Mouse (Mus musculus): ENCODE data around the gene Cend1. TPM values are rescaled to one million over a fixed set of nuclear protein-coding genes. Genes with fewer than 3 reads are reported as not detected.

The Cend1 gene
- polyA plus RNA-seq, 1 experiment from 2014 or later = 4.0 TPM

DNA sequence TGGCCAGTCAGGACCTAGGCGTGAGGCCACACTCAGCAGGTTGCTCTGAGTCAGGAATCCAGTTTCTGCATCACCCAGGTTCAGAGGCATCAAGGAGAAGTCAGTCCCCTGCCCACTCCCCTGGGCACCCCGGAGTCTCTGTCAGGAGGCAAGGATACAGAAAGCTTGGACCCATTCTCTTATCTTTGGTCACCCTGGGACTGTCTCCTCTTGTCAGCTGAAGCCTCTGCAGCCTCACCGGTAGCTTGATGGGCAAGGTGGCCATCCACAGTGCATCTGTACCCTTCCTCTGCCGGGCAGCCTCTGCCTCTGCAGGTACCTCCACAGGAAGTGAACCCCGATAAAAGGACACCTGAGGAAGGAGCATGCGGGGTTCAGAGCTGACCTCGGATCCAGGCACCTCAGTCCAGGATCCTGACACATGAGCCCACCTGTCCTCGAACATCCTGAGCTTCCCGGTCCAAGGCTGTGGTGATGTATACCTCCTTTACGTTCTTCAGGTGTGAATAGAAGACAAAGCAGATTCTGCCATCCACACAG is 9.9 kb upstream of the Cend1 start:
- Histone ChIP-seq H3K4me1 (ENCODE audit: control insufficient read depth, insufficient read depth, low read length) (peaks cover 42% of the 10 kb centered on the region), H3K27me3 (replicated peaks; ENCODE audit: control insufficient read depth, insufficient read depth, low read length) (no peaks in the 10 kb centered on the region), H3K9me3 (ENCODE audit: control insufficient read depth, low read length) (no peaks in the 10 kb centered on the region), H3K4me2 (ENCODE audit: low read depth, low read length) (no peak overlapping the region), H3K36me3 (ENCODE audit: control insufficient read depth, insufficient read depth, low read length) (peaks cover 5% of the 10 kb centered on the region; the same call in 1 of the 2 replicates), H3K9ac (ENCODE audit: low read depth, low read length) (no peak overlapping the region), H3K4me3 (ENCODE audit: low read length) (no peak overlapping the region), H3K27ac (ENCODE audit: low read length) (no peak overlapping the region)
- WGBS = 95% methylated on average over 10 of the region's 10 CpGs
- ATAC-seq = no peak

- Histone ChIP-seq H3K4me2 (ENCODE audit: low read depth, low read length) (no peak overlapping the region), H3K27me3 (replicated peaks; ENCODE audit: control insufficient read depth, insufficient read depth, low read length) (no peaks in the 10 kb centered on the region), H3K4me3 (ENCODE audit: low read length) (no peak overlapping the region), H3K27ac (ENCODE audit: low read length) (no peak overlapping the region), H3K36me3 (ENCODE audit: control insufficient read depth, insufficient read depth, low read length) (peaks cover 9% of the 10 kb centered on the region), H3K4me1 (ENCODE audit: control insufficient read depth, insufficient read depth, low read length) (peaks cover 44% of the 10 kb centered on the region), H3K9ac (ENCODE audit: low read depth, low read length) (no peak overlapping the region; the same call in 1 of the 2 replicates), H3K9me3 (ENCODE audit: control insufficient read depth, low read length) (no peaks in the 10 kb centered on the region)
- ATAC-seq = no peak
- 90% methylated on average over 12 of the region's 12 CpGs for WGBS
Observed at GRCm38 (mm10) chr7:141438201-141438968, 9.1 kb upstream of the Cend1 start.

GRCm38 (mm10) chr7:141437178-141438120 is 8.2 kb upstream of the Cend1 start, which contains the start of gene Slc25a22:
Gene Slc25a22, minus strand, starts transcription at chr7:141437892.
- WGBS = 6% methylated on average over 50 of the region's 53 CpGs
- H3K4me3 ChIP-seq (ENCODE audit: low read length) = peak within 1 kb of the TSS; percentile 75
- H3K27me3 ChIP-seq (replicated peaks; ENCODE audit: control insufficient read depth, insufficient read depth, low read length) = no peaks in the 10 kb centered on the region
- H3K9ac ChIP-seq (ENCODE audit: low read depth, low read length) = peak within 1 kb of the TSS; percentile 85
- peaks cover 10% of the 10 kb centered on the region for H3K36me3 ChIP-seq (ENCODE audit: control insufficient read depth, insufficient read depth, low read length)
- ATAC-seq = peak; percentile 82
- peaks cover 35% of the 10 kb centered on the region for H3K4me1 ChIP-seq (ENCODE audit: control insufficient read depth, insufficient read depth, low read length)
- no peaks in the 10 kb centered on the region for H3K9me3 ChIP-seq (ENCODE audit: control insufficient read depth, low read length)
- H3K27ac ChIP-seq (ENCODE audit: low read length) = peak within 1 kb of the TSS; percentile 43
- H3K4me2 ChIP-seq (ENCODE audit: low read depth, low read length) = peak within 1 kb of the TSS; percentile 94

- Histone ChIP-seq H3K9ac (ENCODE audit: low read depth, low read length) (peak overlapping the region; percentile 85), H3K9me3 (ENCODE audit: control insufficient read depth, low read length) (no peaks in the 10 kb centered on the region), H3K27me3 (replicated peaks; ENCODE audit: control insufficient read depth, insufficient read depth, low read length) (no peaks in the 10 kb centered on the region), H3K4me2 (ENCODE audit: low read depth, low read length) (peak overlapping the region; percentile 94), H3K27ac (ENCODE audit: low read length) (peak overlapping the region; percentile 43), H3K4me1 (ENCODE audit: control insufficient read depth, insufficient read depth, low read length) (peaks cover 31% of the 10 kb centered on the region), H3K4me3 (ENCODE audit: low read length) (peak overlapping the region; percentile 75), H3K36me3 (ENCODE audit: control insufficient read depth, insufficient read depth, low read length) (peaks cover 15% of the 10 kb centered on the region)
- ATAC-seq = no peak
- 48% methylated on average over 2 of the region's 2 CpGs for WGBS
Observed at GRCm38 (mm10) chr7:141436523-141436892, 7.2 kb upstream of the Cend1 start.

DNA sequence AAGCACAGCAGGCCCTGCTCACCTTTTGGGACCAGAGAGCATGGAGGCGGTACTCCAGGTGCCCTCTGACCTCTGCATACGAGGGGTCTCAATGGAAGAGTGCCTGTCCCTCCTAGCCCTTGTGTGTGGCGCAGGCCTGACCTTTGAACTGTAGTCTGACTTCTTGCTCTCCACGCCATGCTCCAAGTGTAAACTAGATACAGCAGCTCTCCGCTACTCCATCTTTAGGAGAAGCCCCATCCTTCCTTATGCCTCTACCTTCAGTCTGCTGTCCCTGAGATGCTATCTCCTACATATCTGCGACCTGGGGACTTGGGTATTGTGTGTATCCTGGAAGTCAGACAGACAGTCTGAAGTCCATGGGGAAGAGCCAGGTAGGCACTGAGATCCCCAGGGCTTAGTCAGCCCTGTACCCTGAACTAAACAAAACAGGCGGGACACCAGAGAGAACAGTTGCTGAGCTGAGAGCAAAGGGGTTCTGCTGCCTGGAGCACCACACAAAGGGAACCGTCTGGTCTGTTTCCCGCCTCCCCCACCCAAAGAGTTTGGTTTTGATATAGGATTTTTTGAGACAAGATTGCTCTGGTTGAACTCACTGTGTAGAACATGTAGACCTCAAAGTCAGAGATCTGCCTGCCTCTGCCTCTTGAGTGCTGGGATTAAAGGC is 6.7 kb upstream of the Cend1 start:
- H3K9ac ChIP-seq (ENCODE audit: low read depth, low read length) = peak overlapping the region; percentile 85; the same call in 1 of the 2 replicates
- no peak for ATAC-seq
- H3K4me2 ChIP-seq (ENCODE audit: low read depth, low read length) = peak overlapping the region; percentile 94
- peak overlapping the region; percentile 48 for H3K27ac ChIP-seq (ENCODE audit: low read length)
- peaks cover 31% of the 10 kb centered on the region for H3K4me1 ChIP-seq (ENCODE audit: control insufficient read depth, insufficient read depth, low read length)
- no peak overlapping the region for H3K4me3 ChIP-seq (ENCODE audit: low read length)
- WGBS = 73% methylated on average over 9 of the region's 9 CpGs
- no peaks in the 10 kb centered on the region for H3K27me3 ChIP-seq (replicated peaks; ENCODE audit: control insufficient read depth, insufficient read depth, low read length)
- no peaks in the 10 kb centered on the region for H3K9me3 ChIP-seq (ENCODE audit: control insufficient read depth, low read length)
- peaks cover 18% of the 10 kb centered on the region for H3K36me3 ChIP-seq (ENCODE audit: control insufficient read depth, insufficient read depth, low read length)

DNA sequence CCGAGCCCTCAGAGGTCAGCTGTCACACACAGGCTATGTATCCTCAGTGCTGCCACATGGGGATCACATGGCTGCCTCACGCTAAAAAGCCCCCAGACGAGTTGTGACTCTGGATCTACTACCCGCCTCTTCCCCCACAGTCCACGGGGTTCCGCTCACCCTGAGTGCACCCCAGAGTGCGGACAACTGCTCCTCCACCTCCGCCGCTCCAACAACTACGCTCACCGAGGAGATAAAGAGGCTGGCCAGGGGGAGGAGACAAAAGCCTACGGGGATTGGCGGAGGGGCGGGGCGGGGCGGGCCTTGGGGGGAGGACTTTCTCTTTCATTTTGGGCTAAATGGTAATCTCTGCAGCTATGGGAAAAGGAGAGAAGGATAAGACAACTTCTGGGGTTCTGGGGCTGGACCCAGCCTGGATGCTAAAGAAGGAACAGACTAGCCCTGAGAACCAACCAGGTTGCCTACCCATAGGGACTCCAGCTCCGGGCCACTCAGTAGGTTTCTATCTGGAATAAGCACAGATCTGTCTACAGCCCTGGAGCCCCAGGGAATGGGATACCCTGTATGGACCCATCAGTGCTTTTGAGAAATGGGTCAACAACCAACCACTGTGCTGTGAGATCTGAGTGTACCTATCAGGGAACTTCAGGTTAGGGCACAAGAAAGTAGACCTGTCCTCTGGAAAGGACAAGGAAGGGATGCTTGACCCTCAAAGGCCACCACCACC is 6.0 kb upstream of the Cend1 start:
- peaks cover 25% of the 10 kb centered on the region for H3K36me3 ChIP-seq (ENCODE audit: control insufficient read depth, insufficient read depth, low read length)
- H3K4me2 ChIP-seq (ENCODE audit: low read depth, low read length) = peak overlapping the region; percentile 85
- H3K9ac ChIP-seq (ENCODE audit: low read depth, low read length) = peak overlapping the region; percentile 66
- WGBS = 6% methylated on average over 17 of the region's 17 CpGs
- ATAC-seq = peak; percentile 41
- H3K27ac ChIP-seq (ENCODE audit: low read length) = peak overlapping the region; percentile 48
- H3K4me3 ChIP-seq (ENCODE audit: low read length) = peak overlapping the region; percentile 53
- H3K4me1 ChIP-seq (ENCODE audit: control insufficient read depth, insufficient read depth, low read length) = peaks cover 33% of the 10 kb centered on the region
- no peaks in the 10 kb centered on the region for H3K9me3 ChIP-seq (ENCODE audit: control insufficient read depth, low read length)
- no peaks in the 10 kb centered on the region for H3K27me3 ChIP-seq (replicated peaks; ENCODE audit: control insufficient read depth, insufficient read depth, low read length)

DNA sequence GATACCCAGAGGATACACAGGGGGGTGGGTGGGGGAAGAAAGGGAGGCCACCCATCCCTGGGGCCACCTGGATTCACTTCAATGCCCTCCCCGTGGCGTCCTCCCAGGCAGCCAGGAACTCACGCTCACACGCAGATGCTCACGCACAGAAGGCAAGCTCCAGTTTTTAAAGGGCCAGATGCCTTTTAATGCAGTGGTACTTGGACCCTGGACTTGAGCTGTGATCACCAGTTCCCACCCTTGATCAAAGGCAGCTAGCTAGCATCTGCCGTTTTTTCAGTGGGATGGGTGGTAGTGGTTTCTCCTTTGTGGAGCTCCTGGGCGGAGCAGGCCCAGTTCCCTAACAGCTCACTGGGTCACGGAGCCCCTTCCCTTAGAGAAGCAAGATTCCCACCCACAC is 5.2 kb upstream of the Cend1 start:
- peaks cover 26% of the 10 kb centered on the region for H3K36me3 ChIP-seq (ENCODE audit: control insufficient read depth, insufficient read depth, low read length)
- 19% methylated on average over 8 of the region's 8 CpGs for WGBS
- H3K4me2 ChIP-seq (ENCODE audit: low read depth, low read length) = peak overlapping the region; percentile 85
- H3K9me3 ChIP-seq (ENCODE audit: control insufficient read depth, low read length) = no peaks in the 10 kb centered on the region
- no peak for ATAC-seq
- no peaks in the 10 kb centered on the region for H3K27me3 ChIP-seq (replicated peaks; ENCODE audit: control insufficient read depth, insufficient read depth, low read length)
- peaks cover 40% of the 10 kb centered on the region for H3K4me1 ChIP-seq (ENCODE audit: control insufficient read depth, insufficient read depth, low read length)
- H3K4me3 ChIP-seq (ENCODE audit: low read length) = peak overlapping the region; percentile 53
- H3K27ac ChIP-seq (ENCODE audit: low read length) = peak overlapping the region; percentile 5
- peak overlapping the region; percentile 66 for H3K9ac ChIP-seq (ENCODE audit: low read depth, low read length)

DNA sequence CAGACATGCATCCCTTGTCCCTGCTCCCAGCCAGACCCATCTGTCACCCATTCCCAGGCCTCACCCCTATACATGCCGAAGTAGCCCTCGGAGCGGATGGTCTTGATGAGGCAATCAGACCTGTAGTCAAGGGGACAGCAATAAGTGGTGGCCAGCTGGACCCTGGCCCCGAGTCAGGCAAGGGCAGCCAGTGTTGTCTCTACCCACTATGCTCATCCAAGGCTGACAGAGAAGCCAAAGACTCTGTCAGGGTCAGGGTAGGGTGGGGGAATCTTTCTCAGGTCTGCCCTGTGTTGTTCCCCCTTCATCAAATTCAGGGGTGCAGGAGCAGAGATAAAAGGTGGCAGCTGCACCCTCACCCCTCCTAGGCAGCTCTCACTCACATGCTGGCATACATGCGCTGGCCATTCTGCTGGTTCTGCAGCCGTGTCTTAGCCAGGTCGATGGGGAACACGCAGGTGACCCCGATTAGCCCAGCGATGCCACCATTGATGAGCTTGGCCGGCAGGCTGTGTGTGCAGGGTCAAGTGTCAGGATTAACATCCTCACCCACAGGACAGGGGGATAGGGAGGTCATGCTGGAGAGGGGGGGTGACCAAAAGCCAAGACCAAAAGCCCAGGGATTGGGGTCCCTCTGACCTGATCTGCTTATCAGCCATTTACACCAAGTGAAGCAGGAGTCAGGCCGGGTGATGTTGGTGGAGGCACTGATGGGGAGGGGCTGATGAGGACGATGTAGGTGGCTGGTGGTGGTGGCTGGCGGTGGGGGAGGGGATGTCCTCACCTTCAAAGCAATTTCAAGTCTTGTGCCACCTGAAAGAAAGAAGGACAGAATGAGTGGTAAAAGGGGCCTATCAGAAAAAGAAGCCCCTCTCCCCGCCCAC is 4.5 kb upstream of the Cend1 start:
- H3K36me3 ChIP-seq (ENCODE audit: control insufficient read depth, insufficient read depth, low read length) = peaks cover 26% of the 10 kb centered on the region
- no peak overlapping the region for H3K27ac ChIP-seq (ENCODE audit: low read length)
- 74% methylated on average over 15 of the region's 15 CpGs for WGBS
- peak overlapping the region; percentile 85 for H3K4me2 ChIP-seq (ENCODE audit: low read depth, low read length)
- peak overlapping the region; percentile 53 for H3K4me3 ChIP-seq (ENCODE audit: low read length)
- no peaks in the 10 kb centered on the region for H3K27me3 ChIP-seq (replicated peaks; ENCODE audit: control insufficient read depth, insufficient read depth, low read length)
- no peaks in the 10 kb centered on the region for H3K9me3 ChIP-seq (ENCODE audit: control insufficient read depth, low read length)
- H3K9ac ChIP-seq (ENCODE audit: low read depth, low read length) = peak overlapping the region; percentile 66
- H3K4me1 ChIP-seq (ENCODE audit: control insufficient read depth, insufficient read depth, low read length) = peaks cover 42% of the 10 kb centered on the region
- ATAC-seq = no peak
